Mouse (Mus musculus) kidney, postnatal 10 days (tissue): Measurements from ENCODE around the gene Mapk13.
"Not testable (repeated sequence)": the region's sequence is repeated elsewhere in the genome, so short reads cannot be mapped to it uniquely, and the experiment has no call there.

Source experiments
- DNase-seq: peaks from one replicate; pipeline ENCODE4 v3.0.0; 2021; ENCODE audit warnings: mixed read lengths

Gene Mapk13

DNA sequence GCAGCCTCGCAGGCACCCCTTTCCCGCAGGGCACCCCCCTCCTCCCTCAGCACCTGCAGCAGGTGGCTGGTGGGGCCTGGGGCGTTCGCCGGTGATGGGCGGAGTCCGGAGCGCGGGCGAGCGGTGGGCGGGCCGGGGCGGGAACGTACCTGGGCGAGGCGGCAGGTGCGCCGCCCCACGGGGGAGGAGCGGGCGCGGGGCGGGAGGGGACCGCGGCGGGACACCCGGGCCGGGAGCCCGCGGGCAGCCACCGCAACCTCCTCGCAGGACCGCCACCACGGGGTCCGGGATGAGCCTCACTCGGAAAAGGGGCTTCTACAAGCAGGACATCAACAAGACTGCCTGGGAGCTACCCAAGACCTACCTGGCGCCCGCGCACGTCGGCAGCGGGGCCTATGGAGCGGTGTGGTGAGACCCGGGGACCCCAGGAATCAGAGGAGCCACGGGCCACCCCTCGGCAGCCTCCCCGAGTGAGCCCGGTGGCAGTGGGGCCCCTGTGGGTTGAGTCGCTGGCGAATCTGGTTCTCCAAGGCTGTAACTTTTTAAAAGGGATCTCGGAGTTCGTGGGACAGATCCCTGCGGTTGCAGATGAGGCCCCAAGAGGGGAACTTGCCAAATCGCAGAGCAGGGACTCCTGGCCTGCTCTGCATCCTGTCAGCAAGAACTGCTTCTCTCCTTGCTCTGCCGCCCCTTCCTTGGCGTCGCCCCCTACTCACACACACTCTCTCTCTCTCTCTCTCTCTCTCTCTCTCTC is at the start of gene Mapk13:
TSS of gene Mapk13 (plus strand) at position 177 of the 754 bp plus-strand sequence.
- peak; percentile 58 for DNase-seq

DNA sequence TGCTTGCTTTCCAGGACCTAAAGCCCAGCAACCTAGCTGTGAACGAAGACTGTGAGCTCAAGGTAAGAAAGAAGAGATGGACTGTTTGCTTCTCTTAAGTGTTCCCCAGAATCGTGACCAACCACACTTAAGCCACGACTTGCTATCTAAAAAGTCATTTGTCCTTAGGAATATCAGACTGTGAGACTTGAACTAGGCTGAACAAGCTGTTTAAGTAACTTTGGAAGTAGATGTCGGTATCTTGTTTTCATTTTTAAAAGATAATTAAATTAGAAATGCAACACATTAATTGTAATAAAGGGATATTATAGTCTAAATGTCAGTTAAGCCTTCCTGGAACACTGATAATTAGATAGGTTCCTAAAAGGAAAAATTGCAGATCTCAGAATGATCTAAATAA is 43.3 kb upstream of the Mapk13 start, which contains the start of gene AC170998.1:
TSS of gene AC170998.1 (plus strand) at position 301 of the 400 bp plus-strand sequence.
- DNase-seq = no peak

DNA sequence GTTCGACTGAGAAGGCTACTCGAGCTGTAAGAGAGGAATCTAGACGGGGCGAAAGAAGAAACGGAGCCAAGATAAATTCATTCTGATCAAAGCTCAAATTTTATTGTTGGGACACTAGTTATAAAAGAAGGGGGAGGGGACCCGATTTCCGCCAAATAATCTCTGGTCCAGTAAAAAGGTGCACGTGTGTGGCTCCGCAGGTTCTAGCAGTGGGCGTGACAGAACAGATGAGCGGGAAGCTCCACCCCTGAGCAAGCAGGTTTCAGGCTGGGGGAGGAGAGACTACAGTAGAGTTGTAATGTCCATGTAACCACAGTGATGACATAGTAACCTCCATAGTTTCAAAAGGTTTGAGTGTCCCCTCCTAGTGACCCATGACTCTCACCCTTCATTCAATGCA is 41.6 kb upstream of the Mapk13 start:
- DNase-seq = not testable (repeated sequence)

DNA sequence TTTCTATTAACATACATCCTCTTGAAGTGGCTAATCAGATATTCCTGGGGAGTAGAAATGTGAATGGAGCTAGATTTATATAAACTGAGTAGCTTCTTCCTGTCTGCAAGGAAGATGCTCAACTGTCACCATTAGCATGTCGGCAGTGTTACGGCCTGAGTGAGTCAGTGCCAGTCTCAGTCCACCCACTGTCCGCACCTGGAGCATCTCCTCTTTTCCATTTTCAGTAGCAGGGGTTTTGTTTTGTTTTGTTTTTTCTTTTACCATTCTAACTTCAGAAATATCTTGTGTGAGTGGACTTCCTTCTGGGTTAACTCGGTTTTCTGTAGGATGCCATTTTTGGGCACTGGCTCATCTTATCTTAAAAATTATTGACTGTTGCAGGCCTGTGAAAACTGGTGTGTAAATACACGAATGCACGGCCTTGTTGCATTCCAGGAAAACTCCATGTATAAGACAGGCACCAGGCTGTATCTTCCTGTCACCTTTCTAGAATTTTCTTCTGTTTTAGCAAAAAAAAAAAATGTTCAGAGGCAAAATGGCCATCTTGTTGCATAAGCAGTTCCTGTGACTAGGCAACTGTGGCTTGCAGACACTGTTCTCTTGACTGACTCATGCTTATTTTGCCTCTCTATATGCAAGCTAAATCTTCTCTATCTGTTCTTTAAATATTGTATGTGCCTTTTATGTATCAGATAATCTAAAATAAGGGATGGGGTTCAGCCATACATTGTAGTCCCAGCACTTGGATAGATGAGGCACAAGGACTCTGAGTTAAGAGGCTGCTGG is 33.6 kb upstream of the Mapk13 start:
- no peak for DNase-seq

DNA sequence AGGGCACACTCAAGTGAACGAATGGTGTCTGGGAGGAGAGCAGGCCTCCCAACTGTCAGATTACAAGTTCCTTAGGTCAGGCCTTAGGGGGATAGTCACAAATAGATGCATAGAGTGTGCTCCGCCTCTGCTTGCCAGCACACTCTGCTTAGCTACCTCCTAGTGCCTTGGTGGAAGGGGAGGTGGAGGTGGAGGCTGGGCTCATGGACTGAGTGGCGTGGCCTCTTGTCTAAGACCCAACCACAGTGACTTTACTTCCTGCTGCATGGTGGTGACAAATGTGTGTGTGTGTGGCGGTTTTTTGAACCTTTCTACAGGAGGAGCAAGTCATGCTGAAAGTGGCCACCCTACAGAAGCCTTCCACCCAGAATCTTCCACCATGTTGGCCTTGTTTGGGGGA is 32.6 kb upstream of the Mapk13 start:
- DNase-seq = no peak

DNA sequence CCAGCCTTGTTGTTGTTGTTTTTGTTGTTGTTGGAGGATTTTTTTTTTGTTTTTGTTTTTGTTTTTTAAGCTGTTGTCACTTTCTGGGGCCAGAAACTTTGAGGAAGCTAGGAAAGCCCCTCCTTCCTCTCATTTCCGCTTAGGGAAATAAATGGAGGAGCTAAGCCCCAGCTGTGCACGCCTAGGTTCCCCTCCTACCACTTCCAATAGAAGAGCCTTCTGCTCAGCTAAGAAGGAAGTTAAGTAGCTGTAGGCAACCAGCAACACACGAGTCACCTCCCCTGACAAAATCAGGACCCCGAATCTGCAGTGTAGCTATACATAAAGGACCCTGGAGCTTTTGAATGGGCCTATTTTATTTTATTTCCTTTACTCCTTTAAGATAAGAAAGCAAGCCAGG is 31.1 kb upstream of the Mapk13 start:
- DNase-seq = no peak

DNA sequence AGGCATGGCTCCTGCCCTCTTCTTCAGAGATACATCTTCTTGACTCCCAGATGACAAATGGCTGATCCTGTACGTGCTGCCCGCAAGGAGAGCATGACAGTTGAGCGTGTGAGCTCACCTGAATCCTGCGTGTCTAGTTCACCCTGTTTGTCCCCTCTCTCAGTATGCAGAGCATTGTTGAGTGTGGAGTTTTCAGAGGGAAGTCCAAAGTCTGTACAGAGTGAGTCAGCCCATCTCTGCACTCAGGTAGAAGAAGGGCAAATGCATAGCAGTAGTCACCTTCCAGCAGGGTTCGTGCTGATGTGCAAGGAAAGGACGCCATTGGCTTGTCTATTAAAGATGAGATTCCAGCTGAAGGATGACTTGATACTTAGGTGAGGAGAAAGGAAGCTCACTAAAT is 29.9 kb upstream of the Mapk13 start:
- DNase-seq = no peak

DNA sequence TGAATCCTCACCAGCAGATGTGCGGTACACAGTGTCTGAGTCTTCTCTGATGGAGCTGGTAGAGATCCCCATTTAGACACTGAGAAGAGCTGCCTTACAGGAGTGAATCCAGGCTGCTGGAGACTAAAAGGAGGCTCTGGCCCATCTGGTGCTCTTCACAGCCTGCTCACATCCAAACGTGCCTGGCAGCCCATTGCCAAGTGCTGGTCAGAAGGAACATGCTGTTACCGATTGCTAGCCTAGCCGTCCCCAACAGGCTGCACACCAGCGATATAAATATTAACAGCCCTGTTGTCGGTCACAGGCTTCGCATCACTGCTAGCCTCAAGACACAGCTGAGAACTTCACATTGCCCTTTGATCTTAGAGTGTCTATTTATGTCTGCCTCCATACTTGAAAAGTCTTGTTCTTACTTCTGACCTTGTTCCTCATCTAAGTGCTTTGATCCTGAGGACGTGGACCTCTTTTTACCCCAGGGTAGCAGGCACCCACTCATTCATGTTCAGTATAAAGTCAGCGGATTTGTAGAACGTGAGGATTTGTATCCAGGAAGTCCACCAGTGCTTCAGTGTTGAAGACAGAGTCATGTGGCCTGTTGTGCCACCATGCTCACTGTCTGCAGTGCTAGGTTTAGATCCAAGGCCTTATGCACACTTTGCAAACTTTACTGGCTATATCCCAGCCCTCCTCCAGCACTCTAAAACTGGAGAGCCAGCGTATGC is 25.8 kb upstream of the Mapk13 start:
- peak; percentile 46 for DNase-seq

DNA sequence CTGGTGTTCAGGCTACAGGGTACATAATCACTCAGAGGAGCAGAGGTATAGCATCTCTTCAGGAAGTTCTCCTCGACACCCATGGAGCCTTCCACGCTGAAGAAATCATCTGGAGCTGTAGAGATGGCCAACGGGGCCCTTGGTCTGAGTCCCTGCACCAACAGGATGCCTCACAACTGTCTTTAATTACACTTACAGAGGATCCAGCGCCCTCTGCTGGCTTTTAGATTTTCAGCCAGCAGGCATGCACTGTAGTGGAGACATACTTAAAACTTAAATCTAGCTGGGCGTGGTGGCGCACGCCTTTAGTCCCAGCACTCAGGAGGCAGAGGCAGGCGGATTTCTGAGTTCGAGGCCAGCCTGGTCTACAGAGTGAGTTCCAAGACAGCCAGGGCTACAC is 25.2 kb upstream of the Mapk13 start:
- peak; percentile 31 for DNase-seq

DNA sequence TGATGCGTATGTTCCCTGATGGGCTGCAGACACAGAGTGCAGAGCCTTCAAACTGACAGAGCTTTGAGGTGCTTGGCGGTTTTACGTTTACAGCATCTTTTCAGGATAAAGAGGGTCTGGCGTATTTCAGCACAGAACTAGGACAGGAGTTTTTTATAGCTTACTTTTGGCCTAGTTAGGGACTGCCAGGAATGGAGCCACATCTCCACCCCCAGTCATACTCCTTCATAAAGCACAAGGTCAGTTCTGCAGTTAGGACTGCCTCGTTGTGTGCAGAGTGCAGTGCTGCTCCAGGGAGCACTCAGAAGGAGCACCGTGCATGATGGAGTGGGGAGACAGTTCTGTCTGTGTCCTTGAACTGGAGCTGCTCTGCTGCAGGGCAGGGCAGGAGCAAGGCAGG is 23.3 kb upstream of the Mapk13 start:
- no peak for DNase-seq

DNA sequence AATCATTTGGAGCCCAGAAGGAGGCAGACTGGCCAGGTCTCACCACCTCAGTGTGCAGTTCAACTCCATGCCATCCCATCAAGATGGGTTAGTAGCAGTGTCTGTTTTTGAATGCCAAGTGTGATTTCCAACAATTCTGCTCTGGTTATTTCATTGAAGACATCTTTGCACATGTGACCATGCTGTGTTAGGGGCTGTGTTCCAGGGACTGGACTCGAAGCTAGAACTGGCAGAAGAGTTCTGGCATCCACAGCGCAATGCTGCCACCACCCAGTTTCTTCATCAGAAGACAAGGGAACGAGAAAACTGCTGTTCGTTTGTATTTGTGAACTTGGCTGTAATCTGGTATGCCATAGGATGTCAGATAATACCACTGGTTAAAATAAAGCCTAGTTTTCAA is 21.1 kb upstream of the Mapk13 start:
- DNase-seq = no peak

DNA sequence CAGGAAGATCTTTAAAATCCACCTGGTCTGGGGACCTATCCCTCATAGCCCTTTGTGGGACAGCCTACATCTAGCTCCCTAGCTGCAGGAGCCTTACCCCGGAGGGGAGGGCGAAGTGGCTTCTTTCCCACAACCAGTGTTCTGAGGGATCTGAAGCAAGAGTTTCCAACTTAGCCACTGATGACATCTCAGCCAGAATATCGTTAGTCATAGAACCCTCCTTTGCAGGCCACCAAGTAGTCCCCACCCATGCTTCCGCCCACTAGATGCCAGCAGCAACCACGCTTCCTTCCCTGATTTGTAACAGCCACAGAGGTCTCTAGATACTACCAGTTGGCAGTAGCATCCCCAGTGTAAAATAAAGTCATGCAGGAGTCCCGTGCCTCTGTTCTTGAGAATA is 18.5 kb upstream of the Mapk13 start:
- DNase-seq = no peak

DNA sequence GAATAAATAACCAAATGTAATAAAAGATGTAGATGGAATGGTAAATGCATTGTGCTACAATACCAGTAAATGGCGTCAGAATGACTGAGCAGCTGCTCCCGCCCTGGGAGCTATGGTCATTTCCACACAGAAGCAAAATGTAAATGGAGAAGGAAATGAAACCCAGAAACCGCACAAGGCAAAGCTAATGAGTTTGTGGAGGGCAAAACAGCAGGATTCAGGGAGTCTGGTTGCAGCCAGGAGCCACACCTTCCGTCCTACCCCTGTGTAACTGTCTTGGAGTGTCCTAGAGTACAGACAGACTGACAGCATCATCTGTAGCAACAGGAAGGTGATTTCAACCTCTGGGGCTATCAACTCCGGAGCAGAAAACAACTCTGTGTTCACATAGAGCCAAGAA is 12.7 kb upstream of the Mapk13 start:
- no peak for DNase-seq

DNA sequence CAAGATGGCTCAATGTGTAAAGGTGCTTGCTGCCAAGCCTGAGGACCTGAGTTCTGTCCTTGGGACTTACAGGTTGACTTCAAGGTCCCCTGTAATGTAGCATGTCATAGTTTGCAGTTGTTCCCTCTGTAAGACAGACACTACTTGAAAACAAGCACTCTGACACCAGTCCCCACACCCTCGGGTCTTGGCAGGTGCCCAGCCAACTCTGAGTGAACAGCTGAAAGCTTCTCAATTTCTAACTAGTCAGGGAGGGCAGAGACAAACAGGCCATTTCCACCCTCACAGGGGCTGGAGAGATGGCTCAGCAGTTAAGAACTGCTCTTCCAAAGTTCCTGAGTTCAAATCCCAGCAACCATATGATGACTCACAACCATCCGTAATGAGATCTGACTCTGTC is 11.6 kb upstream of the Mapk13 start:
- no peak for DNase-seq

DNA sequence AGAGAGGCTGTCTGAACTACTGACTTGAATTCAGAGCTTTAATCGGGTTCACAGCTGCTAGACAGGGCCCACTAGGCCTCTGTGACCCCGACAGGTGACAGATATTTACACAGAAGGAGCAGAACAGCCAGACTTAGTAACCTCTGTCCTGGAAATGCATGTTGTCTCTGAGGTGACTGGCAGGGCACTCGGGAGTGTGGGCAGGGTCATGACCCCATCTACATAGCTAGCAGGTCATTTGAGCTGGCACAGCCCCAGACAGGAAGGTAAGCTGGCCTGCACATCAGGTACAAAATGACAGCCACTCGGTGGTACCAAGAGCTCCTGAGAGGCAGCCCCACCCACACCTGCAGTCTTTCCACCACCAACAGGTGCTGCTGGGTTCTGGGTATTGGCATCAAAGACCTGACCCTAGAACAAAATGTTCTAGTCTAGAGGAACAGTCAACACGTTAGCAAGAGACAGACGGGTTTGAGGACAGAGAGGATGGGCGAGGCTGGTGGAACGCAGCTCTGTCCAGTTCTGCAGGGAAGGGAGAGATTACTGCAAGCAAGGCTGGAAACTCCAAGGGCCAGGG is 8.3 kb upstream of the Mapk13 start:
- no peak for DNase-seq

DNA sequence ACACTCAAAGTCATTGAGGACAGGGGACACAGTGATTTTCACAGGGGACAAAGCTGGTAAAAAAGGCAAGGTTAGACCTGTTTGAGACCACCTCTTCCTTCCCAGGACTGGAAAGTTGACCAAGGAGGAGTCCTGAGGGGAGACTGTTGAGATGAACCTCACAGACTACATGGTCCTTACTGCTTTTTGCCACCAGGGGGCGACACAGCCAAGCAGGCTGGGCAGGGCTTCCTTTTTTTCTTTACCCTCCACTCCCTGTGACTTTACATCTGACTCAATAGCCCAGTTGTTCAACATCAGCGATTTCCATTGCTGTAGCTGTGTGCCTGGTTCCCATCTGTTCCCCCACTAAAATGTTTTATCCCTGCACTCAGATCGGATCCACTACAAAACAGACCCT is 7.2 kb upstream of the Mapk13 start:
- peak; percentile 88 for DNase-seq

DNA sequence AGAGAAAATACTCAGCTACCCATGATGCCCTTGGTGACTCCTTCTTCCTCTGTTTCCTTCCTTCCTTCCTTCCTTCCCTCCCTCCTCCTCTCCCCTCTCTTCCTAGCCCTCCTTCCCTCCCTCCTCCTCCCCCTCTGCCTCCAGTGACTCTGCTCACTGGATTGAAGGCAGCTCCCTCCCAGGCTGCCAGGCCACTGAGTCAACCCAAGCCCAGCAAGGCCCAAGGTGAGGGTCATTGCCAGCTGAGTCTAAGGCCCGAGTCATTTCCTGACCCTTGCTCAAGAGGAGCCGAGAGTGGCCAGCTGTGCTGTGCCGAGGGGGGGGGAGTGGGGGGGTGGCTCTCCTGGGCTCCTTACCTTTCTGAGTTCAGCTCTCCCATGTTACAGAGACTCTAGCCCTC is 2.9 kb upstream of the Mapk13 start:
- no peak for DNase-seq

DNA sequence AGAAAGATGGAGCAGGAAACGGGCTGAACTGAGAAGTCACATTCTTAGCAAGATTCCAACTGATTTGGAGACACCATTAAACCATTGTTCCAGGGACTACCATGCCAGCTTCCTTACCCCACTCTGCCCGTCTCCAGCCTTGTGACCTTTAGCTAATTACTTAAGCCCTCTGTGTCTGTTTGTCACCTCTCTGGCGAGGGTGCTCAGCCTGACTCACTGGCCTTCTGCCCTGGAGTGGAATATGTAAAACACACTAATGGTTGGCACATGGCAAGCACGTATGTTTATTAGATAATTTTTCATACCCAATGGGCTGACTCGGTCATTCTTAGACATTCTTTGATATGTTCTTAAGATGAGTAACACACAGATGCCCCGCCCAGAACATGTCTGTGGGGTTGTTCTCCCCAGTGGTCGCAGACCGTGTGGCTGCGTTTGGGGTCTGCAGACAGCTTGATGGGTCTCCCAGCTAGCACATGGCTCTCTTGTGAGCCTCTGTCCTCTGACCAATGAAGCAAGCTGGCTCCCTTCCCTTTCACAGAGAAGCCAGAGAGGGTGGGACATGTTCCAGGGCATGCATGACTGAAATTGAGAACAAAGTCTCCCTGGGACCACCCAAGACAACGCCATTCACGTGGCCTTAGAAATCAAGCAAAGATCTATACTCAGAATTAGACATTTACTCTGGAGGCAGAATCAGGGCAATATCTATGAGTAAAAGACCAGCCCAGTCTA is 2.1 kb upstream of the Mapk13 start:
- DNase-seq = no peak

DNA sequence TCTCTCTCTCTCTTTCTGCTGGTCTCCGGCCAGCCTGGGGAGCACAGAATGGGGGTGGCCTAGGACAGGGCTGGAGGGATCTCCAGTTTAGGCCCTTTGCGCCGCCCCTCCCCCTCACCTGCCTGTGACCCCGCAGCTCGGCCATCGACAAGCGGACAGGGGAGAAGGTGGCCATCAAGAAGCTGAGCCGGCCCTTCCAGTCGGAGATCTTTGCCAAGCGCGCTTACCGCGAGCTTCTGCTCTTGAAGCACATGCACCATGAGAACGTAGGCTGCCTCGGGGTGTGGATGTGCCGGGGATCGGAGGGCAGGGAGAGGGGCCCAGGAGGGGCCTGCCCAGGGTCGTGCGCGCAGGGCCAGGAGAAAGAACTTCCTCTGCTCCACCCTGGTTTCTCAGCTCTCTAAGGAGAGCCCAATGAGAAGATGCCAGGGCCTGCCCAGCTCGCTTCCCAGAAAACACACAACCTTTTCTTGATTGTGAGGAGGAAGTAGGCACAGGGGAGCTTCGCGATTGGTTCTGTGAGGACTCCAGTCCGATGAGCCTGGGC is 851 bp downstream of the Mapk13 start:
- peak; percentile 45 for DNase-seq

DNA sequence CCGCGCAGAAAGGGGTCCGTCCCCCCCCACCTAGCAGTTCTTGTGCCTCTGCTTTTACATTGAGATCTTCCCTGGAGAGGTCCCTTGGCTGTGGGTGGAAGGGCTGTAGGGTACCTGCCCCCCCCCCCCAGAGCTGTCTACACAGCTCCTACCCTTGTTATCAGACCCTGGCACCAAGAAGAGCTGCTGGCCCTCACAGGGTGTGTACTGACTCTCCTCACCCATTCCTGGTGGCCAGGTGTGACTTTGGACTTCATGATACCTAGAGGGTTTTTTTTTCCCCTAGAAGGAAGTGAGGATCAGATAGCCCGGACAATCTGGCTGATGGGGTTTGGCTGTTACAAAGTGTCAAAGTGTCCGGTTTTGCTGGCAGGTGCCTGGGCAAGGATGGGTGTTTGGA is 2.2 kb downstream of the Mapk13 start:
- no peak for DNase-seq

DNA sequence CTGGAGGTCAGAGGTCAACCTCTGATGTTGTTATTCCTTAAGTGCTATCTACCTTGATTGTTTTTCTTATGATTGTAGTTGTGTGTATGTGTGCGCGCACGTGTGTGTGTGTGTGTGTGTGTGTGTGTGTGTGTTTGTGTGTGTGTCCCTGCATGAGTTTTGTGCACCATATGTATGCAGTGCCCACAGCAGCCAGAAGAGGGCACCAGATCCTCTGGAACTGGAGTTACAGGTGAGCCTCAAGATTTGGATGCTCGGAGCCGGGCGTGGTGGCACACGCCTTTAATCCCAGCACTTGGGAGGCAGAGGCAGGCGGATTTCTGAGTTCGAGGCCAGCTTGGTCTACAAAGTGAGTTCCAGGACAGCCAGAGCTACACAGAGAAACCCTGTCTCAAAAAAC is 5.2 kb downstream of the Mapk13 start:
- DNase-seq = not testable (repeated sequence)

DNA sequence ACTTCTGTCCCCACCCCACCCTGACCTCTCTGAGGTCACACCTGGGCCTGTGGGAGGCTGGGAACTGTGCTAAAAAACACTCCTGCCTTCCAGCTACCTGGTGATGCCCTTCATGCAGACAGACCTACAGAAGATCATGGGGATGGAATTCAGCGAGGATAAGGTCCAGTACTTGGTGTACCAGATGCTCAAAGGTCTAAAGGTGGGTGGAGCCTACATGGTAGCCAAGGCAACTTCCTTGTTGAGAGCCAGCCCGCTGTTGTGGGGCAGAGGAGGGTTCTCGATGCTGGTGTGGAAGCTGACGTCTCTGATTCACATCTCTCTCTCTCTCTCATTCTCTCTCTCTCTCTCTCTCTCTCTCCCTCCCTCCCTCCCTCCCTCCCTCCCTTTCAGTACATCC is 6.1 kb downstream of the Mapk13 start:
- DNase-seq = no peak
